Mouse (Mus musculus) forebrain, embryonic 10.5 days (tissue): Measurements from ENCODE around the gene Esr1. TPM values are rescaled to one million over a fixed set of nuclear protein-coding genes. Genes with fewer than 3 reads are reported as not detected.

Source experiments
- DNase-seq: peaks from one replicate; pipeline ENCODE4 v3.0.0-alpha.2; 2017; ENCODE audit warnings: low spot score; ENCODE audit errors: extremely low spot score
- H3K27ac ChIP-seq: fragments of 300-500 bp; sonication (generic); 2 replicates; pipeline ENCODE4 v1.5.1; 2016; ENCODE audit warnings: mild to moderate bottlenecking
- H3K27me3 ChIP-seq: fragments of 300-500 bp; sonication (generic); 2 replicates; pipeline ENCODE4 v1.6.1; 2016; ENCODE audit warnings: mild to moderate bottlenecking; ENCODE audit not compliant: poor library complexity, severe bottlenecking
- H3K36me3 ChIP-seq: fragments of 300-500 bp; sonication (generic); replicated peaks from 2 replicates; pipeline ENCODE4 v1.6.1; 2016; ENCODE audit warnings: mild to moderate bottlenecking, moderate library complexity
- H3K4me1 ChIP-seq: fragments of 300-500 bp; sonication (generic); 2 replicates; pipeline ENCODE4 v1.6.1; 2016
- H3K4me3 ChIP-seq: fragments of 300-500 bp; sonication (generic); 2 replicates; pipeline ENCODE4 v1.5.1; 2016; ENCODE audit warnings: mild to moderate bottlenecking, moderate library complexity
- H3K9me3 ChIP-seq: fragments of 300-500 bp; sonication (generic); 2 replicates; pipeline ENCODE4 v1.6.1; 2016; ENCODE audit warnings: mild to moderate bottlenecking, moderate library complexity
- WGBS: fragments of 180-500 bp; shearing (Covaris S2); methylation state at CpG from one replicate; pipeline ENCODE4 v1.1.7; 2016; 5-methylcytosine and 5-hydroxymethylcytosine counted together
- polyA plus RNA-seq: library from polyadenylated mRNA; unstranded; fragments of >200 nt; fragmentation: Nextera tagmentation; extraction: Ambion mirVana; gene quantifications from 2 replicates; pipeline ENCODE4 v1.2.1, GENCODE M21; 2016

The Esr1 gene
- polyA plus RNA-seq, 1 experiment from 2014 or later: not detected

DNA sequence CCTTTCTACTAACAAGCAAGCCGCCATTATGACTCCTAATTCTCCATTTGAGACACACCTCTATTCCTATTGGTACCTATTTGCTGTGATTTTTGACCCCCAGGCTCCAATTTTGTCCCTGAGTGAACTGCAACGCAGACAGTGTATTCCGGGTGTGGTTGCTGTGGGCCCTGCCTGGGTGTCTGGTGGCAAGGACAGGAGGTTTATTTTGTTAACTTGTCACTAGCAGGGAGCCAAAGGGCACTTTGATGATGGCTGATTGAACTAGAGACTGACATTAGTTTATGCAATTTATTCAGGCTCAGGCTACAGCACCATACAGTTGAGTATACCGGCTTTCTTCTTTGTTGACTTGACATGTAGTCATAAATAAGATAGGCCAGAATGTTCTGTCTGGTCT, 13.2 kb downstream of the Esr1 start:
- Histone ChIP-seq H3K27ac (no peak overlapping the region), H3K4me1 (no peaks in the 10 kb centered on the region), H3K9me3 (no peaks in the 10 kb centered on the region), H3K4me3 (no peak overlapping the region), H3K36me3 (no peaks in the 10 kb centered on the region), H3K27me3 (no peaks in the 10 kb centered on the region)
- no peak for DNase-seq
- WGBS: 93% methylated on average over 4 of the region's 4 CpGs

DNA sequence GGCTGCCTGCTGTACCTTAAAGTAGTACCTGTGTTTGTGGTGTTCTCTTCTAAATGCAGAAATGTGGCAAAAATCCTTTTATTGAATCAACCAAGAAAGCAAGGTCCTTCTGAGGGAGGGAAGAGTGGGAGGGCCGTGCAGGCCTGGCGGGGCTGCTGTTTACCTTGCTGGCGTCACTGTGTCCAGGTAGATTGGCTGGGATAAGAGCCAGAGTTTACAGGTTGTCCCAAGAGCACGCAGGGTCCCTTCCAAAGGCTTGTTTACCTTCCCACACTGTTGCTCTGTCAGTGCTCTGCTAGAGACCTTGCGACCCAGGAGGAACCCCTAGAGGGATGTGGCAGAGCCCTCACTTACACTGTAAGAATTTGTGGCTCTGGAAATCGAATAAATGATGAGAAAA, 13.9 kb downstream of the Esr1 start:
- Histone ChIP-seq H3K4me1 (no peaks in the 10 kb centered on the region), H3K36me3 (no peaks in the 10 kb centered on the region), H3K27ac (no peak overlapping the region), H3K4me3 (no peak overlapping the region), H3K27me3 (no peaks in the 10 kb centered on the region), H3K9me3 (no peaks in the 10 kb centered on the region)
- no peak for DNase-seq
- WGBS: 80% methylated on average over 6 of the region's 6 CpGs

DNA sequence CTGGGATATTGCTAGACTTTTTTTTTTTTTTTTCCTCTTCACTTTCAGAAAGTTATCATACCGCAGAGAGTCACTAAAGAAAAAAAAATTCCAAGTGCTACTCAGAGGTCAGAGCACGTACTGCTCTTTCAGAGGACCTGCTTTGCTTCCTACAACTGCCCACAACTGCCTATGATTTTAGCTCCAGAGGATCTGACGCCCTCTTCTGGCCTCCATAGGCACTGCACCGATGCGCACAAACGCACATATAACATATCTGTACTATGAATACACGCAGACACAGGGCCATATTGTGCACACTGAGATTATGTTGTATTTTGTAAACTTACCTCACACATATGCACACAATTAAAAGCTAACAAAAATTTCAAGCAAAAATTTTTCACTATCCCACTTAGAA, 15.0 kb downstream of the Esr1 start:
- 81% methylated on average over 7 of the region's 7 CpGs for WGBS

DNA sequence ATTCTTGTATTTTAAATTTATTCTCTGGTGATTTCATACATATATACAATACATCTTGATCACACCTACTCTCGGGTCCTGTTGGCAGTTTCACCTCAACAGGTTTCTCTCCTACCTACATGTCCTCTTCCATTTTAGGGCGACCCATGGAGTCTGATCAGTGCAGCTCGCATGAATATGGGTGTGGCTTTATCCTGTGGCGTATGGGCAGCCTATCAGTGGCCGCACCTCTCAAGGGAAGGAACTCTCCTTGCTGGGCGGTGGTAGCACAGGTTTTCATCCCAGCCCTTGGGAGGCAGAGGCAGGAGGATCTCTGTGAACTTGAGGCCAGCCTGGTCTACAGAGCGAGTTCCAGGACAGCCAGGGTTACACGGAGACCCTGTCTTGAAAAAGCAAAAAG, 15.6 kb downstream of the Esr1 start:
- Histone ChIP-seq H3K9me3 (no peaks in the 10 kb centered on the region), H3K4me1 (no peaks in the 10 kb centered on the region), H3K27me3 (no peaks in the 10 kb centered on the region), H3K27ac (no peak overlapping the region), H3K36me3 (no peaks in the 10 kb centered on the region), H3K4me3 (no peak overlapping the region)
- 93% methylated on average over 8 of the region's 8 CpGs for WGBS
- DNase-seq: no peak

More for the DNA sequence above, 15.0 kb downstream of the Esr1 start:
- DNase-seq: no peak
- no peak overlapping the region for H3K27ac ChIP-seq
- no peak overlapping the region for H3K4me3 ChIP-seq
- no peaks in the 10 kb centered on the region for H3K36me3 ChIP-seq
- H3K9me3 ChIP-seq: no peaks in the 10 kb centered on the region
- H3K27me3 ChIP-seq: no peaks in the 10 kb centered on the region
- no peaks in the 10 kb centered on the region for H3K4me1 ChIP-seq

DNA sequence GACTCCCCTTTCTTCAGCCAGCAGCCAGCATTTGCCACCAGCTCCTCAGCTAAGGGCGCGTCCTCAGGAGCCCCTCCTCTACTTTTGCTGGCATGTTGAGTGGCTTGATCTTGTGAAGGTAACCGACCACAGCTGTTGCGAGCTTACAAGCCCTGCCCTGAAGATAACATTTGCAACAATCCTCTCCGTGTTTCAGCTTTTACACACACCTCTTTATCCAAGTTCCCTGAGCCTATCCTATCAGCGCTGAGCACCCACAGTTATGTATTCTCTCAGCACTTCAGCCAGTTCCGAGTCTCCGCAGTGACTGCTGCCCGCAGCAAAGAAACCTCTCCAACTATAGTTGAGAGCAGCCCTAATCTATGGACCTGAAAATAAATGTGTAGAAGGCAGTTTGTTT, 16.0 kb downstream of the Esr1 start:
- no peaks in the 10 kb centered on the region for H3K9me3 ChIP-seq
- DNase-seq: no peak
- 91% methylated on average over 9 of the region's 9 CpGs for WGBS
- no peak overlapping the region for H3K4me3 ChIP-seq
- H3K27me3 ChIP-seq: no peaks in the 10 kb centered on the region
- H3K36me3 ChIP-seq: no peaks in the 10 kb centered on the region
- no peak overlapping the region for H3K27ac ChIP-seq
- no peaks in the 10 kb centered on the region for H3K4me1 ChIP-seq

DNA sequence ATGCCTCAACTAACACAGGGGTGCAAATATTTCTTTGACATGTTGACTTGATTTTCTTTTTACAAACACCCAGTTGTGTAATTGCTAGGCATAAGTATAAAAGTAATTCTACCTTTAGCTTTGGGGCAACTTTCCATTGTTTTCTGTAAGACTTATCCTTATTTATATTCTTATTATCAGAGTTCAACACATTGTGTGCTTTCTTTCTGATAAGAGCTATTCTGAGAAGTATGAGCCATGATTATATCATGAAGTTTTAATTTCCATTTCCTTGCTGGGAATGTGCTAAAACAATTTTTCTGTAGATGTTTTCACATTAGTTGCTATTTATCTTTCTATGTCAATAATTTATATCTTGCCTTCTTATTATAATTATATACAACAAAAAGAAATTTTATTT, 17.9 kb downstream of the Esr1 start:
- Histone ChIP-seq H3K27ac (no peak overlapping the region), H3K9me3 (no peaks in the 10 kb centered on the region), H3K27me3 (no peaks in the 10 kb centered on the region)

DNA sequence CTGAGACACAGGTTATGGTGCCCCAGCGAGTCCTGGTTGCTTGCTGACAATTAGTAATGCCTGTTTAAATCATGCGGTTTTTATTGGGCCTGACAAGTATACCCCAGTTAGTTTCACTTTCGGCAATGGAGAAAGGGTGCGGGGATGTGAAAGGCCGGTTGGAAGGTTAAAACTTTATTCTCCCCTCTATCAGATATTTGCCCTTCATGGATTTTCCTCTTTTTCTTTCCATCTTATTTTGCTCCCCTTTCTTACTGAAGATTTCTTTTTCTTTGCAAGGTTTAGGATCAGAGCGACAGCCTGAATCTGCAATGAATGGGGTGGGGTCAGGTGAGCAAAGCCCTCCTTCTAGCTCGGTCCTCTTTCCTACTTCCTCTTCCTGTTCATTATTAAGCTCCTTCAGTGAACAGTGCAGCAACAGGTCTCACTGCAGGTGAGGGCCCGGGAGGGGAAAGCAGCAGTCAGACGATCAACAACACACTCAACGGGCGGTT, 20.9 kb downstream of the Esr1 start:
- no peak overlapping the region for H3K4me3 ChIP-seq
- H3K27me3 ChIP-seq: no peaks in the 10 kb centered on the region
- 81% methylated on average over 11 of the region's 11 CpGs for WGBS
- no peaks in the 10 kb centered on the region for H3K4me1 ChIP-seq
- no peak overlapping the region for H3K27ac ChIP-seq
- no peak for DNase-seq
- H3K9me3 ChIP-seq: no peaks in the 10 kb centered on the region
- no peaks in the 10 kb centered on the region for H3K36me3 ChIP-seq

More for the DNA sequence above, 17.9 kb downstream of the Esr1 start:
- no peak for DNase-seq
- no peaks in the 10 kb centered on the region for H3K36me3 ChIP-seq
- no peak overlapping the region for H3K4me3 ChIP-seq
- no peaks in the 10 kb centered on the region for H3K4me1 ChIP-seq

DNA sequence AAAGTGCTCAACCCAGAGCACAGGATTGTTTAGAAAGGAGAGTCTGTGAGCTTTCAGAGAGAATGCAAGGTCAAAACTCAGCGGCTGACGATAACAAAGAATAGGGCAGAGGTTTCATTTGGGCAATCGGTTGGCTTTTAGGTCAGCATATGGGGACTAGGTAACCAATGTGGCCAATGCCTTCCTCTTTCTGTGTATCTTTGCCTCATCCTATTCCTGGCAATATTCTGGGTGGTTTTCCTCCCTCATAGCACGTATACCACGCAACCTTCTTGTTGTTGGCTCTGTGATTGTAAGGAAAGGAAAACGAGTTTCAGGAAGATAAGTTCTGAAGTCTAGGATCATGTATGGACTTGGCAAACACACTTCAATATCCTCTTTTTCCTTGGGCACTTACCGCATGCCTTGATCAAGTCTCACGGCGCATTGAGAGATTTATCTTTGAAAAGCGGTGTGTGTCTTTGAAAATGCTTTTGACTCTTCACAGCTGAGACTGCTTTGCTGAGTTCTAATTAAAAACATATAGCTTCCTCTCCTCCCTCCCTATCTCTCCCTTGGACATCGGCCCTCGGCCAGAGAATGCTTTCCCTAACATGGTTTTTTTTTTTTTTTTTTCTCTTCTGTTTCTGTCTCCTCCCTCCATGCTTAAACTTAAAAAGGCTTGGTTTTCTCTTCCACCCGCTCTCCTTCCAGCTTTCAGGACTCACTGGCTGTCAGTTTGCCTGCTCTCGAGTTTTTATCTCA, 22.1 kb downstream of the Esr1 start:
- DNase-seq: no peak
- no peaks in the 10 kb centered on the region for H3K36me3 ChIP-seq
- no peaks in the 10 kb centered on the region for H3K4me1 ChIP-seq
- H3K27me3 ChIP-seq: no peaks in the 10 kb centered on the region
- no peaks in the 10 kb centered on the region for H3K9me3 ChIP-seq
- H3K4me3 ChIP-seq: no peak overlapping the region
- 75% methylated on average over 14 of the region's 14 CpGs for WGBS
- H3K27ac ChIP-seq: no peak overlapping the region

DNA sequence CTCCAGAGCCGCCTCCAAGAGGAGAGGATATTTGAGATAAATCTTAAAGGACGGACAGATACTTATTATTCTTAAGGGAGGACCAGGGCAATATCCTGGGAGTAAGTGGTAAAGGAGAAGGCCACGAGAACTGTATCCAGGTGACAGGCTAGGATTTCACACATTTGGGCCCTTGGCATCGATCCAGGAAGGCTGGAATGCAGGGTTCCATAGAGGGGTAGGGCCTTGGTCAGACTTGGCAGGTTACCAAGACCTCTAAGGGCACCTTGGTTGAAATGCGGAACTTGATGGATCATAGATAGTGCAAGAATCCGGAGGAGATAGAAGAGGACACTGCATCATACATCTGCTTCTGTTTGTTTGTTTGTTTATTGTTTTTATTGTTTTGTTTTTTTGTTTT, 24.3 kb downstream of the Esr1 start:
- H3K27ac ChIP-seq: no peak overlapping the region
- H3K4me3 ChIP-seq: no peak overlapping the region
- H3K4me1 ChIP-seq: no peaks in the 10 kb centered on the region
- H3K27me3 ChIP-seq: no peaks in the 10 kb centered on the region
- no peaks in the 10 kb centered on the region for H3K36me3 ChIP-seq
- no peak for DNase-seq
- 89% methylated on average over 6 of the region's 6 CpGs for WGBS
- no peaks in the 10 kb centered on the region for H3K9me3 ChIP-seq

DNA sequence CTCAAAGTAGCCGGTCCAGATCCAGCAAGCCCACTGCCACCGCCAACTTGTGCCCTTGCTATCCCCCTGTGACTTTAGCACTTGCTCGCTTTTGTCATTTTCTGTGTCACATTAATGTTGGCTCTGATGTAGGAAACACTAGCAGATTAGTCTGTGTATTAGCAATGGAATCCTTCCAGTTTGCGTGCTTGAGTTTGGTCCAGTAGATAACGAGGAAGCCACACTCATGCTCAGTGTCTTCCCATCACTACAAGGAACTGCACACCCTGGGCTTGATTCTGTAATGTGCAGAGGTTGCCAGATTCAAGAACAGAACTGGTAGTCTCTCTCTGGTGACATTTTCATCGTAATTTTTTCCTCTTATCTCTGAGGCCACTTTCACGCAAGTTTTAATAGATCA, 34.7 kb downstream of the Esr1 start:
- Histone ChIP-seq H3K4me3 (no peak overlapping the region), H3K36me3 (no peaks in the 10 kb centered on the region), H3K27ac (no peak overlapping the region), H3K9me3 (no peaks in the 10 kb centered on the region), H3K27me3 (no peaks in the 10 kb centered on the region), H3K4me1 (no peaks in the 10 kb centered on the region)
- no peak for DNase-seq
- 91% methylated on average over 7 of the region's 7 CpGs for WGBS

DNA sequence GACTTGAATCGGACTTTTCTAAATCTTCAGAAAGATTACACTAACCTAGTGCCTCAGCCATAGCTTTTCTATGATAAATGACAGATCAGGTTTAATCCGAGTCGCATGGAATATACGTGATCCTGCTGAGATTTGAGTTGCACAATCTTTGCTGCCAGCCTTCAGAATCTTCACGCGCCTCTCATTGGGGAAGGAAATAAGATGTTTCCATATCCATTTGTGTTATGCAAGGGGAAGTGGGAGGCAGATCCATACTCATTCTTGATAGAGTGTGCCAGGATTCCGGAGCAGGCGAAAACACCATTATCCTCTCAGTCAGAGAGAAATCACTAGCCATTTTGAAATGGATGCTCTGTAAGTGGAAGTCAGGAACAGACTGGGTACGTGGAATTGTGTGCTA, 35.5 kb downstream of the Esr1 start:
- H3K4me1 ChIP-seq: no peaks in the 10 kb centered on the region
- 93% methylated on average over 9 of the region's 9 CpGs for WGBS
- no peaks in the 10 kb centered on the region for H3K36me3 ChIP-seq
- DNase-seq: no peak
- no peak overlapping the region for H3K4me3 ChIP-seq
- H3K27me3 ChIP-seq: no peaks in the 10 kb centered on the region
- no peak overlapping the region for H3K27ac ChIP-seq
- H3K9me3 ChIP-seq: no peaks in the 10 kb centered on the region

DNA sequence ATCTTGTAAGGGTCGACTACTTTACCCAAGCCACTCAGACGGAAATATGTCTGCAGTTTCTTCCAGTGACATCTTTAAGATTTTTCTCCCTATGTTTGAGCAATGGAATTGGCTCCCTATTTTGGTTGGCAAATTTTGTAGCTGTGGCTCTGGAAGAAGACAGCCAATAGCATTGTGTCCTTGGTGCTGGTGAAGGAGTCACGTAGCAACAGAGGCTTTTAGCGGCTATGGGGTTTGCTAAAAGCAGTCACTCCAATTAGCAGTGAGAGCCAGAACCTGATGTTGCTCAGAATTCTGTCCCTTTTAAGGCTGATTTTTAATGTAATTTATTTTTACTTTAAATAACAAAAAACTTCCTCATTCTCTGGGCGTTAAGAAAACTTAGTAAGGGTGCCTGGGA, 54.0 kb downstream of the Esr1 start:
- Histone ChIP-seq H3K27me3 (no peaks in the 10 kb centered on the region), H3K4me1 (no peaks in the 10 kb centered on the region), H3K36me3 (no peaks in the 10 kb centered on the region), H3K27ac (no peak overlapping the region), H3K9me3 (no peaks in the 10 kb centered on the region), H3K4me3 (no peak overlapping the region)
- DNase-seq: no peak
- 87% methylated on average over 5 of the region's 5 CpGs for WGBS

DNA sequence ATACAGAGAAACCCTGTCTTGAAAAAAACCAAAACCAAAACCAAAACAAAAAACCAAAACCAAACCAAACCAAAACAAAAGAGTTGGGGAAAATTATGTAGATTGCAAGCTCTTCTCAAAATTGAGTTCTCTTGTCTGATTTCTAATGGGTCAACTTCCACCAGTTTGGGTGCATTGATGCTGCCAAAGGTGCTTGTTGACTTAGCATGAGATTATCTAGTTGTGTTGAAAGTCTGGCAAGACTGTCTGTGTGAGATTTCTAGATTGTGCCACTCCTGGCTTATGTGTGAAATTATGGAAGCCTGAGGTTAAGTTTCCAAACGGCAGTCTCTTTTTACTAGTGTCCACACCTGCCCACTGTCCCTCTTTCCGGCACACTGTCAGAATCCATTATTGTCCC, 55.6 kb downstream of the Esr1 start:
- H3K27ac ChIP-seq: no peak overlapping the region
- no peaks in the 10 kb centered on the region for H3K9me3 ChIP-seq
- H3K4me1 ChIP-seq: no peaks in the 10 kb centered on the region
- H3K36me3 ChIP-seq: no peaks in the 10 kb centered on the region
- WGBS: 95% methylated on average over 2 of the region's 2 CpGs
- no peak for DNase-seq
- no peaks in the 10 kb centered on the region for H3K27me3 ChIP-seq
- H3K4me3 ChIP-seq: no peak overlapping the region

DNA sequence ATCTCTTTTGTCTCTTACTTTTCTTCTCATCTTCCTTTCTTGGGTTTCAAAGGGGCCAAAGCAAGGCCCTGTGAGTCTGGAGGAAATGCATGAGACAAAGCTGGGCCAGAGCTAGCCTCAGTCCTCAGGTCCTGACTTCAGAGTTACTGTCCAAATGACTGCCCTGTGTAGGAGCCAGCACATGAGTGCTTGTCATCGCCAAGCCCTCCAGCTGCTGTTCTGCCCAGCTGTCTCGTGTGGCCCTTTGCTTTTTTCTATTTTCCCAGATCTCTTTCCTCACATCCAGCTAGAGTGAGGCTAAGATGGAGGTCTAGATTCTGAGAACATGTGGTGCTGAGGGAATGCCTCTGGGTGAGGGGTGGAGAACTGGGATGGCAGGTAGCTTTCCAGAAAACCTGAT, 58.7 kb downstream of the Esr1 start:
- no peaks in the 10 kb centered on the region for H3K4me1 ChIP-seq
- 79% methylated on average over 2 of the region's 2 CpGs for WGBS
- H3K27ac ChIP-seq: no peak overlapping the region
- no peak overlapping the region for H3K4me3 ChIP-seq
- no peak for DNase-seq
- H3K36me3 ChIP-seq: no peaks in the 10 kb centered on the region
- no peaks in the 10 kb centered on the region for H3K9me3 ChIP-seq
- H3K27me3 ChIP-seq: no peaks in the 10 kb centered on the region
